Mouse (Mus musculus) kidney, adult 2 months (tissue): ENCODE data around the gene Cox7a2.

Experiments used
- CTCF ChIP-seq: fragments of 200-500 bp; conservative IDR thresholded peaks from 2 replicates; pipeline ENCODE4 v1.5.1; 2011; ENCODE audit warnings: low read depth, mild to moderate bottlenecking, control low read depth, low read length, moderate library complexity, mixed read lengths; ENCODE audit not compliant: insufficient read depth, insufficient read length
- POLR2A ChIP-seq: fragments of 200-500 bp; IDR thresholded peaks from one replicate; pipeline ENCODE4 v1.6.1; 2011; ENCODE audit warnings: low read depth, low read length, control low read depth

GRCm38 (mm10) chr9:79745036-79745435 is 14.6 kb downstream of the Cox7a2 start:
- no peak for TF ChIP-seq CTCF
- TF ChIP-seq POLR2A = no peak
